Mouse (Mus musculus): ENCODE measurements around the gene Clstn2.

GRCm38 (mm10) chr9:97459745-97460144 lies 573.2 kb downstream of the Clstn2 start:
- TF ChIP-seq POLR2A (IDR thresholded peaks at IDR 0.05; ENCODE audit: insufficient read depth, low read depth, low read length) (no peak), CTCF (IDR thresholded peaks at IDR 0.05; ENCODE audit: insufficient read depth, low read depth, low read length) (no peak)

Measured in olfactory bulb, adult 2 months (tissue).